Mouse (Mus musculus) stomach, embryonic 15.5 days (tissue): ENCODE measurements at regions not wholly inside any gene's neighbourhood (a gene's known extent, or its start where the extent isn't known, plus 50 kb on each side); places are given as distances from the start of the nearest gene placed in this dataset.

Experiments used
- ATAC-seq: fragments of 200-750 bp; cut with Nextera tagmentation; 2 replicates; pipeline ENCODE4 v1.8.0; 2017; ENCODE audit warnings: low read depth, moderate number of reproducible peaks, moderate TSS enrichment; ENCODE audit not compliant: insufficient read depth, low FRiP score
- H3K27ac ChIP-seq: fragments of 300-500 bp; sonication (generic); 2 replicates; pipeline ENCODE4 v1.5.1; 2015; ENCODE audit warnings: mild to moderate bottlenecking, inconsistent platforms
- H3K27me3 ChIP-seq: fragments of 300-500 bp; sonication (generic); replicated peaks from 2 replicates; pipeline ENCODE4 v1.6.1; 2015; ENCODE audit warnings: inconsistent platforms
- H3K36me3 ChIP-seq: fragments of 300-500 bp; sonication (generic); 2 replicates; pipeline ENCODE4 v1.6.1; 2015; ENCODE audit warnings: inconsistent platforms
- H3K4me1 ChIP-seq: fragments of 300-500 bp; sonication (generic); 2 replicates; pipeline ENCODE4 v1.6.1; 2015; ENCODE audit warnings: inconsistent platforms
- H3K4me2 ChIP-seq: fragments of 300-500 bp; sonication (generic); 2 replicates; pipeline ENCODE4 v1.6.1; 2015; ENCODE audit warnings: mild to moderate bottlenecking, inconsistent platforms
- H3K4me3 ChIP-seq: fragments of 300-500 bp; sonication (generic); replicated peaks from 2 replicates; pipeline ENCODE4 v1.5.1; 2015; ENCODE audit warnings: inconsistent platforms
- H3K9ac ChIP-seq: fragments of 300-500 bp; sonication (generic); 2 replicates; pipeline ENCODE4 v1.6.1; 2015; ENCODE audit warnings: inconsistent platforms
- H3K9me3 ChIP-seq: fragments of 300-500 bp; sonication (generic); 2 replicates; pipeline ENCODE4 v1.6.1; 2016; ENCODE audit warnings: inconsistent platforms
- WGBS: fragments of 180-500 bp; shearing (Covaris S2); methylation state at CpG from one replicate; pipeline ENCODE4 v1.1.7; 2015; 5-methylcytosine and 5-hydroxymethylcytosine counted together

GRCm38 (mm10) chr17:75892156-75892555 lies 340.4 kb upstream of the Fam98a start:
- Histone ChIP-seq H3K36me3 (no peaks in the 10 kb centered on the region), H3K27me3 (no peaks in the 10 kb centered on the region), H3K4me1 (no peaks in the 10 kb centered on the region), H3K4me2 (no peak overlapping the region), H3K9ac (no peak overlapping the region), H3K27ac (no peak overlapping the region), H3K9me3 (no peaks in the 10 kb centered on the region), H3K4me3 (no peak overlapping the region)
- no peak for ATAC-seq
- 42% methylated on average over 4 of the region's 4 CpGs for WGBS

DNA sequence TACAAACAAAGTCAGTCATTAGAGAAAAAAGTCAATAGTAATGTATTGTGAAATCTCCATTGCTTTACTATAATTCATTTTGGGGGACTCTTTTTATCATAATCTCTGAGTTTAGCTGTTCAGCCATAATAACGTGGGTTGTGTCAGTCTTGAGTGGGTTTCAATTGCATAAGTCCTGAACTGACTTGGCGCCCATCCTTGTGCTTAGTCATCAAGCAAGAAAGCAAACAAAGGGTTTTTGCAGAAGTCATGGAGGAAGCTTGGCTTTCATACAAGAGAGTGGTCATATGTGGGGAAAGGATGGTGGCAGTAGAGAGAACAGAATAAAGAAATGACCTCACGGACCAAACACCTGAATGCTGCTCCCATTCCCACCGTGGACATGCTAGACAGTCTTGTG lies 339.8 kb upstream of the Fam98a start:
- Histone ChIP-seq H3K27ac (no peak overlapping the region), H3K4me2 (no peak overlapping the region), H3K4me3 (no peak overlapping the region), H3K4me1 (no peaks in the 10 kb centered on the region), H3K9me3 (no peaks in the 10 kb centered on the region), H3K36me3 (no peaks in the 10 kb centered on the region), H3K9ac (no peak overlapping the region), H3K27me3 (no peaks in the 10 kb centered on the region)
- no peak for ATAC-seq
- 67% methylated on average over 4 of the region's 4 CpGs for WGBS

DNA sequence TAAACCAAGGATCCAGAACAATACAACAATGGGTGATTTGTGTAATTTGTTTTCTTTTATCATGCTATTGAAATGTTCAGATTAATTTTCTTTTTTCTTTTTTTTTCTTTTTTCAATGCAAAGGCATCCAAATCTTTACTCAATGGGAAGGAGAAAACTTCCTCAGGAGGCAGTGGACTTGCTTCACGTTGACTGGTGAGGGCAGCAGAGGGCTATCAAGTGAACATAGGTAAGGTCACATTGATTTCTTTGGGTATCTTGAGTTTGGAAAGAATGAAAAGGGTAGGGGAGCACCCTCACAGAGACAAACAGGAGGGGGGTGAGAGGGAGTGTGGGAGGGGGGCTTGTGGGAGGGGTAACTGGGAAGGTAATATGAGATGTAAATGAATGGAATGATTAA lies 326.1 kb upstream of the Fam98a start:
- no peak for ATAC-seq
- Histone ChIP-seq H3K4me1 (no peaks in the 10 kb centered on the region), H3K4me3 (no peak overlapping the region), H3K4me2 (no peak overlapping the region), H3K27me3 (no peaks in the 10 kb centered on the region), H3K9ac (no peak overlapping the region), H3K27ac (no peak overlapping the region), H3K36me3 (no peaks in the 10 kb centered on the region), H3K9me3 (no peaks in the 10 kb centered on the region)
- 22% methylated on average over 1 of the region's 1 CpGs for WGBS

GRCm38 (mm10) chr17:75876895-75877294 lies 325.1 kb upstream of the Fam98a start:
- H3K9me3 ChIP-seq = no peaks in the 10 kb centered on the region
- no peak overlapping the region for H3K4me2 ChIP-seq
- no peaks in the 10 kb centered on the region for H3K4me1 ChIP-seq
- no peak for ATAC-seq
- no peaks in the 10 kb centered on the region for H3K27me3 ChIP-seq
- no peak overlapping the region for H3K4me3 ChIP-seq
- no peak overlapping the region for H3K27ac ChIP-seq
- H3K9ac ChIP-seq = no peak overlapping the region
- WGBS = 48% methylated on average over 7 of the region's 7 CpGs
- no peaks in the 10 kb centered on the region for H3K36me3 ChIP-seq

- no peaks in the 10 kb centered on the region for H3K4me1 ChIP-seq
- no peak for ATAC-seq
- no peak overlapping the region for H3K4me2 ChIP-seq
- no peak overlapping the region for H3K4me3 ChIP-seq
- H3K27ac ChIP-seq = no peak overlapping the region
- H3K9me3 ChIP-seq = no peaks in the 10 kb centered on the region
- WGBS = 66% methylated on average over 6 of the region's 6 CpGs
- H3K36me3 ChIP-seq = no peaks in the 10 kb centered on the region
- H3K9ac ChIP-seq = no peak overlapping the region
- H3K27me3 ChIP-seq = no peaks in the 10 kb centered on the region
Measured at GRCm38 (mm10) chr17:75874535-75874934, 322.8 kb upstream of the Fam98a start.

GRCm38 (mm10) chr17:75870492-75870891 lies 318.7 kb upstream of the Fam98a start:
- no peak overlapping the region for H3K4me2 ChIP-seq
- H3K4me3 ChIP-seq = no peak overlapping the region
- no peaks in the 10 kb centered on the region for H3K36me3 ChIP-seq
- H3K4me1 ChIP-seq = no peaks in the 10 kb centered on the region
- H3K27me3 ChIP-seq = no peaks in the 10 kb centered on the region
- no peak for ATAC-seq
- H3K27ac ChIP-seq = no peak overlapping the region
- 56% methylated on average over 2 of the region's 2 CpGs for WGBS
- no peaks in the 10 kb centered on the region for H3K9me3 ChIP-seq
- no peak overlapping the region for H3K9ac ChIP-seq

DNA sequence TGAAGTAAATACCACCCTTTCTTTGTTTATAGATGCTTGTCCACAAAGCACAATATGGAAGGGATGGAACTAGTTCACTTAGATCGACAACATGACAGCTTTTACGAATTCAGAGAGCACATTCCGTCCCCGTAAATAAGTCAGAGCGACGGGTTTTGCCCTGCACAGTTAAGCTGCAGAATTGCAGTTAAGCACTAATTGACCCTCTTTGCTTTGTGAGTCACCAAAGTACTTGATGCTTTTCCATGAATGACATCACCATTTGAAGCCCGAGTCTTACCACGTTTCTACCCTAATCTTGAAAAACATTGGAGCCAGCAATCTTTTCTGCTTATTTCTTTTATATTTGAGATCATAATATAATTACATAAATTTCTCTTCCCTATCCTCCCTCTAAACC lies 305.3 kb upstream of the Fam98a start:
- WGBS = 55% methylated on average over 8 of the region's 8 CpGs
- H3K36me3 ChIP-seq = no peaks in the 10 kb centered on the region
- H3K27ac ChIP-seq = no peak overlapping the region
- no peaks in the 10 kb centered on the region for H3K4me1 ChIP-seq
- H3K27me3 ChIP-seq = no peaks in the 10 kb centered on the region
- no peaks in the 10 kb centered on the region for H3K9me3 ChIP-seq
- no peak overlapping the region for H3K4me2 ChIP-seq
- no peak overlapping the region for H3K9ac ChIP-seq
- no peak for ATAC-seq
- H3K4me3 ChIP-seq = no peak overlapping the region

- no peaks in the 10 kb centered on the region for H3K27me3 ChIP-seq
- H3K4me2 ChIP-seq = no peak overlapping the region
- ATAC-seq = no peak
- no peak overlapping the region for H3K4me3 ChIP-seq
- H3K9me3 ChIP-seq = no peaks in the 10 kb centered on the region
- no peaks in the 10 kb centered on the region for H3K36me3 ChIP-seq
- no peak overlapping the region for H3K27ac ChIP-seq
- no peak overlapping the region for H3K9ac ChIP-seq
- 68% methylated on average over 12 of the region's 12 CpGs for WGBS
- no peaks in the 10 kb centered on the region for H3K4me1 ChIP-seq
Measured at GRCm38 (mm10) chr17:75815997-75816626, 264.4 kb upstream of the Fam98a start.

- Histone ChIP-seq H3K27me3 (no peaks in the 10 kb centered on the region), H3K9ac (no peak overlapping the region), H3K9me3 (no peaks in the 10 kb centered on the region), H3K27ac (no peak overlapping the region), H3K4me1 (no peaks in the 10 kb centered on the region), H3K4me3 (no peak overlapping the region), H3K4me2 (no peak overlapping the region), H3K36me3 (no peaks in the 10 kb centered on the region)
- ATAC-seq = peak; percentile 77; the same call in 1 of the 2 replicates
- 63% methylated on average over 3 of the region's 3 CpGs for WGBS
Measured at GRCm38 (mm10) chr17:75812163-75812562, 260.4 kb upstream of the Fam98a start.

GRCm38 (mm10) chr17:75808524-75809326 lies 257.0 kb upstream of the Fam98a start:
- no peaks in the 10 kb centered on the region for H3K36me3 ChIP-seq
- no peak overlapping the region for H3K9ac ChIP-seq
- WGBS = 67% methylated on average over 6 of the region's 6 CpGs
- no peaks in the 10 kb centered on the region for H3K4me1 ChIP-seq
- no peaks in the 10 kb centered on the region for H3K27me3 ChIP-seq
- H3K27ac ChIP-seq = no peak overlapping the region
- H3K4me2 ChIP-seq = no peak overlapping the region
- 0 out of 2 replicates have a peak, but pooled peaks have one; percentile 47 for ATAC-seq
- no peaks in the 10 kb centered on the region for H3K9me3 ChIP-seq
- no peak overlapping the region for H3K4me3 ChIP-seq

- H3K36me3 ChIP-seq = no peaks in the 10 kb centered on the region
- no peaks in the 10 kb centered on the region for H3K27me3 ChIP-seq
- no peak overlapping the region for H3K27ac ChIP-seq
- no peak overlapping the region for H3K9ac ChIP-seq
- no peak overlapping the region for H3K4me2 ChIP-seq
- 42% methylated on average over 1 of the region's 1 CpGs for WGBS
- no peak overlapping the region for H3K4me3 ChIP-seq
- no peaks in the 10 kb centered on the region for H3K4me1 ChIP-seq
- no peaks in the 10 kb centered on the region for H3K9me3 ChIP-seq
- ATAC-seq = peak; percentile 92
Measured at GRCm38 (mm10) chr17:75808025-75808424, 256.3 kb upstream of the Fam98a start.

DNA sequence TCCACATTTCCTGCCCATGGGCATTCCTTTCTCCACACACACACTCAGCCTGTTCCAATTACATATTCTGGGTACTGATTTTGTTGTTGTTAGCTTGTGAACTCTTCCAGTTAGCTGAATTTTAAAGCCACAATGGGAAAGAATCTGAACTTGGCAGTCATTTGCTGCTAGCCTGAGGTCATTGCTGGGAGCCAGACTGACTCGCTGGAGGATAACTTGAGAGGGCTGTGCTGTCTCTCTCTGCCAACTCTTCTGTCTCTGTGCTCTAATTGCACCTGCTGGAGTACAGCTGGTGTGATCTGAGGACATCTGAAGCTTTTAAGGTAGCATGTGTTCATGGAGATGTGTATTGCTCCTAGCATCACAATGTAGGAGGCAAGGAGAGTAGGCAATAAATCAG lies 252.6 kb upstream of the Fam98a start:
- H3K27ac ChIP-seq = no peak overlapping the region

More for the DNA sequence above, 252.6 kb upstream of the Fam98a start:
- Histone ChIP-seq H3K4me2 (no peak overlapping the region), H3K9ac (no peak overlapping the region), H3K27me3 (no peaks in the 10 kb centered on the region), H3K4me3 (no peak overlapping the region), H3K4me1 (no peaks in the 10 kb centered on the region), H3K36me3 (no peaks in the 10 kb centered on the region), H3K9me3 (no peaks in the 10 kb centered on the region)
- ATAC-seq = no peak
- WGBS = 55% methylated on average over 1 of the region's 1 CpGs
